Mouse (Mus musculus) left cerebral cortex, postnatal 36 days (tissue): Measurements from ENCODE around the gene Rcbtb2. TPM values are rescaled to one million over a fixed set of nuclear protein-coding genes. Genes with fewer than 3 reads are reported as not detected.
A peak's percentile ranks its signal among the peaks of the same experiment; 100 is the strongest.

ENCODE experiments used
- DNase-seq, 2 experiments: peaks; one replicate each; pipeline ENCODE4 v3.0.0; 2021 to 2022; ENCODE audit warnings: low spot score in 2 of 2, mixed read lengths in 1 of 2
- intact Hi-C: fragments of 180-260 bp; cut with DNase I; formaldehyde crosslinking; loops from one replicate; pipeline ENCODE4 v1.15.1; 2025
- total RNA-seq, 2 experiments: library from RNA; stranded (reverse); gene quantifications; 2 replicates each; pipeline ENCODE4 v1.2.3; 2021

The Rcbtb2 gene
- total RNA-seq, 2 experiments from 2014 or later = 18.4 to 22.9 TPM

DNA sequence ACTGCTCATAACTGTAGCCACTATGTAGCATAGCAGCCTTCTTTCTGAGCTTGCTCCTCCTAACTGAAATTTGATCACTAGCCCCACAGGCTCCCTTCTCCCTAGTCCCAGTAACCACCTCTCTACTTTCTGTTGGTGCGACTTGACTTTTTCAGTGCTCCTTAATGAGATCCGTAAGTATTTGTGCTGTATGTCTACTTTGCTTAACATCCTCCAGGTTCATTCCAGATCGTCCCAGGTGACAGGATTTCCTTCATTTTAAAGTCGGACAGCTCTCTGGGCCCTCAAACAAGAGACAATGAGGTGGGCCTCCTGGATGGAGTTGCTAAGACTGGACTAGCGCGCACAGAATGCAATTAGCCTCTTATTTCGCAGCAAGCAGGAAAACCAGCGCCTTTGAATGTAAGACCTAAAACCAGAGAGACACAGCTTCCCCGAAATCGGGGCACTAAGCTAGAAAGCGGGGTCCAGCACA is 19.6 kb downstream of the Rcbtb2 start:
- no peak for DNase-seq
- intact Hi-C loops = no loop called here

DNA sequence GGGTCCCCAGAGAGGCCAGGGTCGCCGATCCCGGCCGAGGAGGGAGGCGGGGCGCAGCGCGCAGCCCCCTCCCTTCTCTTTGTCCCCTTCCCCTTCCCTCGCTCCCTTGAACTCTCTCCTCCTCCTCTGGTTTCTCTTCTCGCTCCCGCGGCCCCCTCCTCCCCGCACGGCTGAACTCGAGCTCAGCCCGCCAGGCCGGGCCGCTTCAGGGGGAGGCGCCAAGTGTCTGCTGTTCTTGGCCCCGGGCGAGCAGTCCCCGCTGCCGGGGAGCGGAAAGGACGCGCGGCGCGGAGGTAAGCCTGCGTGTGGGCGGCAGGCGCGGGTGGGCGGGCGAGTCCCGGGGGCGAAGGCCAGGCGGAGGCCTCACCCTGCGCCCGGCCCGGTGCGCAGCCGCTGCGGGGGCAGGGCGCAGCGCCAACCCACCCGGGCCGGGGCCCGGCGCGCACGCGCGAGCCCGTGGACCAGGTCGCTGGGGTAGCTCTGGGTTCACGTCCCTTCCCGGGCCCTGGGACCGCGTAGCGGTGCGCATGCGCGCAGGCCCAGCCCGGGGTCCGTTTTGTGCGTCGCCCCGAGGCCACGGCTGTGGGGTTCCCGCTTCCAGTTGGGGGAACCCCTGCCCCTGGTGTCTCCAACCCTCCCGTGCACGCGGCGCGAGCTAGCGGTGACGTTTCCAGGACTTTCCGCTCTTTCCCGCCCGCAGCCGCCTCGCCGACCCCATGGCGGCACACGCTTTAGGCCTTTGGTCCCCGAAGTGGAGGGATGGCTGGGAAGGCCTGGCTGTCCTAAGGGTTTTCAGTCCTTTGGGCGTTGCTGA is 20.3 kb downstream of the Rcbtb2 start:
- intact Hi-C loops = no loop called here
- DNase-seq = peak; percentile 82 to 89

DNA sequence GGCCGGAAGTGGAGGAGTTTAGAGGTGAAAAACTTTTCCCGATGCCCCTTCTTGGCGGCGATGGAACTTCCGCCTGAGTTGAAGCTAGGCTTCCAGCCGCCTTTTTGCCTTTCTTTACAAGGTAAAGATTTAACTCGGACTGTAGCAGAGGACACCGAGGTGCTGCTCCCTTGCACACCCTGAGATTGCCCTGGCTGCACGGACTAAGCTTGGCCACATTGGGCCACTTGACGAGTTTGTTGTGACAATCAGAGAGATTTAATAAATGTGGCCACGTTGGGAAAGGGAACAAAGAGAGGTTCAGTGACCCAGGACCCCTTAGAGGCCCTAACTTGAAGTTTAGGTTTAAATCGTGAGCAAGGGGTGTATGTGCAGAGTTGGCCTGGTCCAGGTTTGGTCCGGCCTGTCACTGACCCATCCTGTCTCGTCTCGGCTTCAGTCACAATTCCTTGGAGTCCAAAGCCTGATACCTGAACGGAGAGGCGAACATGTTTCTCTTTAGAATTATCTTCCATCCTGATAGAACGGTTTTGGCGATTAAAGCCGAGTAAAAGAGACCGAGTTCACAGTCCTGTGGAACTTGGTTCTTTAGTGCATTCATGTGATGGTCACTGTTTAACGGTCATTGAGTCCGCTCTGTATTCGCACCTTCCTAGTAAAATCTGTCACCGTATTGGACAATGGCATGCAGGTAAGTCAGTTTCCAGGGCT is 21.0 kb downstream of the Rcbtb2 start:
- intact Hi-C loops = no loop called here
- DNase-seq = no peak

DNA sequence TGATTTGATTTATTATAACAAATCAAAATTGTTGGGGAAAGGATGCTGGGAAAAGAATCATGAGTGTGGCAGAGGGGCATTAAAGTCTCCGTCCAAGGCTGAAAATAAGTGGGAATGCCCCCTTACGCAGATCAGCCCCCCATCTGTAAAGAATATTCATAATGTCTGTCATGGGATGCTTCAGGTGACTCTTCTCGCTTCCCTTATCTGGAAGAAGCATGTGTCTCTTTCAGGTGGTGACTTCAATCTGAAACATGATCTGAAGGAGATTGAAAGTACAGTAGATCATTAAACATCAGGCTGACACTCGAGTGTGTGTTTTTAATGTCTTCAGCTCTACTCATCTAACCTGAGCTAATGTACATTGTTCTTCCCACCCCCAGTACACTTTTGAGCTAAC is 22.7 kb downstream of the Rcbtb2 start:
- no peak for DNase-seq
- intact Hi-C loops = no loop called here

DNA sequence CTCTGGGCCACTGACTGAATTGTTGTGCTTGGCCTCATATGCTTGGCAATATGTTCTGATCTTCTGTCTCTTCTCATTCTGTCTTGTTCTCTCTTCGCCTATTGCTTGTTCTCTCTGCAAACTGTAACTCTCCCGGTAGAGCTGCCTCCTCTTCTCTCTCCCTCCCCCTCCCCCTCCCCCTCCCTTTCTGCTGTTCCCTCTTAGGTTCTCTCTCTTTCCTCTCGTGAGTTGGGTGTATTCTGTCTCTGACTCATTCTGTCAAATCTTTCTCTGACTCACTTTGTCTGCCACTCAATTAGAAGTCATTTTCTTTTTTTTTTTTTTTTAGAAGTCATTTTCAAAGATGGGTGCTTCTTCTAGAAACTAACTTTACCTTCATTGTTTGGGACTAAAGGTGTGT is 23.9 kb downstream of the Rcbtb2 start:
- intact Hi-C loops = no loop called here
- DNase-seq = no peak

DNA sequence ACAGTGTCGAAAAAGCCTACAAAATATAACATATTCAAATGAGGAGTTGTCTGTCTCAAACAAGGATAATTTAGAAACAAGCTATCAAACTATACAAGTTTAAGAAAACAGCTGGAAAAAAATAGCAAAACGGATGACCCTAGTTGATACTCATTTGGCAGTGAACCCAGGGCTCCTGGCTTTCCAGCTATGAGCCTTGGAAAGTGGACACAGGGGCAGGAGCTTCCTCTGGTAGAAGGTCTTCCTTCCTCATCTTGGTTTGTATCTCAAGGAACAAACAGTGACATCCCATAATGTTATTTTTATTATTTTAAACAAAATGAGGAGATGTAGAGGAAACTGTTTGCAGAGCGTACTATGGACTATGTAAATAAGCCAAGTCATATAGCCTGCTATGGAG is 25.3 kb downstream of the Rcbtb2 start:
- DNase-seq = no peak
- intact Hi-C loops = no loop called here

DNA sequence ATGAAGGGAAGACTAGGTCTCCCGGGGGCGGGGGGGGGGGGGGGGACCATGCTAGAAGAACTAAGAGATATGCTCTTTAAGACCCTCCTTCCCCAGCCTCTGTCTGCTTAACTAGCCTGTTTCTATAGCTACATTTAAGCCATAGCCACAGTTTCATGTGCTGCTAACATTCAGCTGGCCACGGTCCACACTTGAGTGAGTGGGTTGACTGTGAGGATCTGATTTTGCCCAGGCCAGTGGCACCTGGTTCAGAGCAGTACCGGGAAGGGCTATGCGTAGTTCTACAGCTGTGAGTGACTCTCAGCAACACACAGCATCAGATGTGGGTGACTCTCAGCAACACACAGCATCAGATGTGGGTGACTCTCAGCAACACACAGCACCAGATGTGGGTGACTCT is 38.5 kb downstream of the Rcbtb2 start:
- DNase-seq = no peak
- intact Hi-C loops = no loop called here

DNA sequence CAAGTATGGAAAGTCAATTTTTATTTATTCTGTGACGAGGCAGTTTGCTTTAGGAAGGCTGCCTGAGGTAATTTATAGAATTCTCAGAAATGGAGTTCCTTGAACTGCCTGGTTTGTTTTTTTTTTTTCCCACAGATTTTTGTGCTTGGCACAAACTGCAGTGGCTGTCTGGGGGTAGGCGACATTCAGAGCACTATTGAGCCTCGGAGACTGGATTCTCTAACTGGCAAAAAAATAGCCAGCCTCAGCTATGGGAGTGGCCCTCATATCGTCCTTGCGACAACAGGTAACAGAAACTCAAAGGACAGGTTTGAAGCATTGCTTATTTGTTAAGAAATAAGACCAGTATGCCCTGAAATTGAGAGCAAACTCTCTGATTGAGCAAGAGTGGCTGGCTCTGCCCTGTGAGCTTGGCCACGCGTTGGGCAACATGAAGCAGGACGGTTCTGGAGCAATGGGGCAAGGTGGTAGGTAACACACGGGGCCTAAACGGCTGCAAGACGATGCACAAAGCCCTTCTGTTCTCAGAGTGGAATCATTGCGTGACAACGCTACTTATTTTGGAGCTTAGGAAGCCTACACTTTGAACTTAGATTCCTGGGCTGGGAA is 39.5 kb downstream of the Rcbtb2 start:
- intact Hi-C loops = no loop called here
- no peak for DNase-seq

DNA sequence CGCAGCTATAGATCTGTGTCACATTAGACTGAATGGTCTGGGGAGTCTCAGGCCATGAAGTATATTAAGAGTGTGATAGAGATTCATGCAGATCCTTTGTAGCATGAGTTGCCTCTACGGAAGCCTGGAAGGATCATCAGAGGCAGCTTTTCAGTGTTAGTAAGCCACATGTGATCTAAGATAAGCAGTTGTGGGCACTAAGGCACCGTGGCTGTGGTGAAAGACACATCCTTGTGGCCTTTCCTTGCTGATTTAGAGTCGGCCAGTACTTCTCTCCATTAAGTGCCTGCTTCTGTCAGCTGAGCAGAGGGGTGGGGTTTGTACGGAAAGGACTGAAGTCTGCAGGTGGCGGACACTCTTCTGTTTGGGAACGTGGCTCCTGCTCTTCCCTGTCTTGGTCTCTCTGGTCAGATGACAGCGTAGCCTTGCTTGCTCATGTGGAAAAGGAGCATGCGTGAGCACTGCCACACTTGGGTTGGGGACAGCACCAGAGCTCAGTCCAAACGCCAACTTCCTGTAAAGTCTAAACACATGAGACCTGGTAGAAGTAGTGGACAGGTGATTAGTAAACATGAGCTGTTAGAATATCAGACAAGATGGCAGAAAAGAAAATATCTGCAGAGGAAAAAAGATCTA is 40.6 kb downstream of the Rcbtb2 start:
- no peak for DNase-seq
- intact Hi-C loops = no loop called here

DNA sequence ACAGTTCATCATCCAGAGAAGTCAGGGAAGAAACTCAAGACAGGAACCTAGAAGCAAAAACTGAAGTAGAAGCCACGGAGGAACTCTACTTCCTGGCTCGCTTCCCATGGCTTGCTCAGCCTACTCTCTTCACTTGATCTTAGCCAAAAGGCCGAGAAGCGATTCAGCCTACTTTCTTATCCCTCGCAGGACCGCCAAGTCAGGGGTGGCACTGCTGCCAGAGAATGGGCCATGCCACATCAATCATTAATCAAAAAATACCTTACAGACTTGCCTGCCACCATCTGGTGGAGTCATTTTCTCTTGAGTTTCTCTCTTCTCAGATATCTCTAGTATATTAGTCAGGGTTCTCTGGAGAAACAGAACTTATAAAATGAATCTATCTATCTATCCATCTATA is 42.3 kb downstream of the Rcbtb2 start:
- intact Hi-C loops = no loop called here
- DNase-seq = no peak

DNA sequence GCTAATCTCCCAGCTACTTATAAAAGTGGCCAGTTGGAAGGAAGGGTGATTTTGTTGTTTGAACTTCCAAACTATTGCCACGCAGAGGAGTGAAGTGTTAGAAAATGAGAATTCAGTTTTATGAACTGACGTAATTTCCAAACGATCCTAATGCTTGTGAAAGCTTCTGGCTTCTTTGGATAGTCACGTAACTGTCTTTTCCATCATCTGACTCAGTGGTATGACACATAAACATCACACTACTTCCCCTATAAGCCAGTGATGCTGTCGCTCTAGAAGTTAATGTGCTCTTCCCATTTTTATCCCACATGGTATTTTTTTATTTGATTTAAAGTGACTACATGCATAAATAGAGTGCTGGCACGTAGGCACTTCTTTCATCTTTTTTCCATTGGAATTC is 45.8 kb downstream of the Rcbtb2 start:
- intact Hi-C loops = no loop called here
- no peak for DNase-seq

DNA sequence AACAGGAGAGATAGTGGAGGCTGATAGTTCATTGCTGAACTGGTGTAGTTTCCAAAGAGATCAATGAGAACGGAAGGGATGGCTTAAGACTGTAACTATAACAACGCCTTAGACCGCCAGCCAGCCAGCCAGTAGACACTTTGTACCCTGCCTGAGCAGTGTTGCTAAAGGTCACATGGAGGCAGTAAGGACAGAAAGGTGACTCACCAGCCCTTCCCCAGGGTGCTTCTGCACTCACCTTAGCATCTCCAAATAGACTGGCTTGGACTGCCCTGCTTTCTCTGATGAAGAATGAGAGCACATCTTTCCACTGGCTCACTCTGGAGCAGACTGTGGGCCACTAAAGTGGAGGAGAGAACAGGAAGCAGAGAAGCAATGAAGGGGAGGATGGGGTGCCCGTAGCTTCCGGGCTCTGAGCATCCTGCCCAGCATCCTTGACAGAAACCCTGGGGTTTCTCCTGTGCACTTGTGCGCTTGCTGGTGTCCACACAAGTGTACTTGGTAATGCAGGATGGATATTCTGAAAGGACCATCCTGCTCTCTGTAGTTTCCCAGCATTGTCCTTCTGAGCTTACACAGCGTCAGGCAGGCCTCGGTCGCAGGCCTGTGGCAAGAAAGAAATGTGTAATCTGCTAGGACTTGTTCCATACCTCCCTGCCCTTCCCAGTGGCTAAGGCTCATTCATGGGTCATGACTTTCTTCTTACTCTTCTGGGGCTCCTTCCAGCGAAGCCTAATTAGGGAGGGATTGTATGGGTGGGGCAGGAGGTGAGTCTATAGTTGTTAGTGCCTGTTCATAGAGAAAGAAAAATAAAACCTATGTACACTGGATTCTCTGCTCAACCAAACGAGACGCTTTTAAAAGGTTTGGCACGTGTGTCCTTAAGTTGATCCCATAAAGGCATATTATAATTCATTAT is 47.3 kb downstream of the Rcbtb2 start:
- DNase-seq = no peak
- intact Hi-C loops = no loop called here

DNA sequence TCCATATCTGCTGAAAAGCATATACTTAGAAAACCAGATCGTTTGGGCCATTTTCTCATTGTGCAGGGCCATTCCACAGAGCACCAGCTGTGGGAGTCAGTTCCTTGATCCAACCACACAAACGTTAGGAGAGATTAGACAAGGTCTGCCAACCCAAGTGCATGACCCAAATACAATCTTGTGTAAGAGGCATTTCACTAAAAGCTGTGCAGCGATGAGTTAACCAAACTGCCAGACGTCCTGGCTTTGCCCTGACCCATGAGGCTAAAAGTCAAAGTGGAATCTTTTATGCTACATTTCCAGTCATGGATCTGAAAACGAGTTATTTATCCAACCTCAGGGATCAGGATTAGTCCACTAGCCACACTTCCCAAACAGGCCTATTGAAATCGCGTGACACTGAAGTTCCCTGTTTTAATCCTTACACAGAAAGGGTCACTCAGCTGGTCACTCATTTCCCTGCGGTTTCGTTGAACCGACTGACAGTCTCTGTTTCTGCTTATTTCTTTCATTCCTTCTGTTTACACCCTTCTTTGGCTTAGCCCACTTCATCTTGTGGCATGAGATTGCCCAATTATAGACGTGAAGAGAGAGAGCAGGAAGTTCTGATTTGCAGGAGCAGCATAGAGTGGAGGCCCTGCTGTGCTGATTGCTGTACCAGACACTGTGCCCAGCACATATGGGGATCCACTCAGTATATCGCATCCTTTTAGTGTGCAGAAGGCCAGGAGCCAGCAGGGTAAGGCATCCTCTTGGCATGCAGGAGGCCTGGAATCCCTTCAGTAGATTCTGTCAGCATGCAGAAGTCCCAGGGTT is 49.6 kb downstream of the Rcbtb2 start:
- DNase-seq = no peak
- intact Hi-C loops = no loop called here

DNA sequence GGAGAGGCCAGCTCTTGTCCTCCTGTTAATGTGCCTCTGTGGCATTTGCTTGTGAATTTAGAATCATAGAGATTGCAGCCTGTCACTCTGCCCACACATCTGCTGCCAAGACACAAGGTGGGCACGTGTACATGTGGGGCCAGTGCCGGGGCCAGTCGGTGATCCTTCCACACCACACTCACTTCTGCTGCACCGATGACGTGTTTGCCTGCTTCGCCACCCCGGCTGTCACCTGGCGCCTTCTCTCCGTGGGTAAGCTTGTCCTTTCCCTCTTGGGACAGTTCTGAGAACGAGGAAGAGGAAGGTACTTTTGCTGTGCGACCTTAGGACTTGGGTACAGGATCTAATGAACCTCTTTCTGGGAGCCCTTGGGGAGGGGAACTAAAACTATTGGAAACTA is 50.8 kb downstream of the Rcbtb2 start:
- DNase-seq = no peak
- intact Hi-C loops = no loop called here

DNA sequence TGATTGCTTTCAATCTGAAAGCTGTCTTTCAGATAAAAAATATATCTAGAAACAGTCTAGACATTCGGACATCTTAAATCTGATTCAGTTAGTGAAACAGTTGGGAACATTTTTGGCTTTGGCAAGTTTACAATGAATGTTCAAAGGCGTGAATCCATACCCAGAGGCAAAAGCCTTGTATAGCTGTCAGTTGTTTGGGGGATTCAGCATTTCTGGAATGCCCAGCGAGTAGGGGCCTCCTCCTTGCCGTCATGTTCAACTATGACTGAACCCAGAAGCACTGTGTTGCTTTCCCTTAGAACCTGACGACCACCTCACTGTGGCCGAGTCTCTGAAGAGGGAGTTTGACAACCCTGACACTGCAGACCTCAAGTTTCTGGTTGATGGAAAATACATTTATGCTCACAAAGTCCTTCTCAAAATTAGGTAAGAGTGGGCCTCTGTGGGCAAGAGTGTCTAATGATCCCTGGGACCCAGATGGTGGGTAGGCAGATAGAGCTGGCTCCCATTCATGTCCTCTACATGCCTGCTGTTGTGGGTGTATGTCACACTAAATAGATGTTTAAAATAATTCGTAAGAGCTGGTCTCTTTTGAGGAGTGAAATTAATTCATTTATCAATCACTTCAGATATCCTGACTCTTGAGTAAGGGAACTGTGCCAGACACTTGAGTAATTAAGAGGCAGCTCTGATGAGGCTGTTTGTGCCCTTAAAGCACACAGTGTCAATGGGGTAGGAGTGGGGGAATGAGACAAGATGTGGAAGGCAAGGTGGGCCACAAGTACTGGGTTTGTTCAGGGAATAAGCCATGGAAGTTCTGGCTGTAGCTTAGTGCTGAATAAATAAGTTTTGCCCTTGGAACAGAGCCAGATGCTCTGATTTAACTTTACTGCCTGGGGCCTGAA is 51.5 kb downstream of the Rcbtb2 start:
- intact Hi-C loops = no loop called here
- DNase-seq = no peak

DNA sequence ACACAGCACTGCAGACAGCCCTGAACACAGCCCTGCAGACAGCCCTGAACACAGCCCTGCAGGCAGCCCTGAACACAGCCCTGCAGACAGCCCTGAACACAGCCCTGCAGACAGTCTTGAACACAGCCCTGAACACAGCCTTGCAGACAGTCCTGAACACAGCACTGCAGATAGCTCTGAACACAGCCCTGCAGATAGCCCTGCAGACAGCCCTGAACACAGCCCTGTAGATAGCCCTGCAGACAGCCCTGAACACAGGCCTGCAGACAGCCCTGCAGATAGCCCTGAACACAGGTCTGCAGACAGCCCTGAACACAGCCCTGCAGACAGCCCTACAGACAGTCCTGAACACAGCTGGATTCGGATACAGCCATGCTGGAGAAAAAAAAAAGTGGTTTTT is 52.2 kb downstream of the Rcbtb2 start:
- no peak for DNase-seq

DNA sequence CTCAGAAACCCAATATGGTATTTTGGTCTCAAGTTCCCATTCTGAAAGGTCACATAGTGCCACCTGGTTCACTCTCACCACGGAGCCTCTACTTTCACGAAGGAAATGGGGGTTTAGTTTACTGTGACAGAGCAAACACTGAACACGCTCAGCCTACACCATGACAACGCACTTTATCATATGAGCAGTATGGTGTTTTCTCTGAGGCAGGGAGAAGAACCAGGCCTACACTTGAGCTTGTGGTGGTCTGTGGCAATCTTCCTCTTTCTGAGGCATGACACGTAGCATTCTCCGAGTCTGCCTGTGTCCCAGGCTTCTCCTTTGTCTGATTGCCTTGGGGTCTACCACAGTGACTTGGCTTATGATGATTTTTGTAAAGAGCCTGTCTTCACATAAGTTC is 53.0 kb downstream of the Rcbtb2 start:
- no peak for DNase-seq
- intact Hi-C loops = no loop called here

More for the DNA sequence above, 52.2 kb downstream of the Rcbtb2 start:
- intact Hi-C loops = no loop called here

DNA sequence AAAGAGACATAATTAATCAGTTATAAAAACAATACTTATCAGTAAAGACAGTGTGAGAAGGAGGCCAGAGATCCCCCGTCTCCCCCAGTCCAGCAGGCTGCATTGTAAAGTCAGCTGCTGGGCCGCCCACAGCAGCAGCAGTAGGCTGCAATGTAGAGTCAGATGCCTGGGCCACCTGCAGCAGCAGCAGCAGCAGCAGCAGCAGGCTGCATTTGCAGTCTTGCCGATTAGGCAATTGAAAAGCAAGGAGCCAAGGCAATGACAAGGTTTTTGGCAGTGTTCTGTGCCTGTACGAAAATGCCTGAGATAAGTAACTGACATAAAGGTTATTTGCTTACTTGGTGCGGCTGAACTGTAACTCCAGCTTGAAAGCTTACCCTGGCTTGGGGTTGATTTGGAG is 53.4 kb downstream of the Rcbtb2 start:
- DNase-seq = no peak
- intact Hi-C loops = no loop called here
